In the genomic region with DNA sequence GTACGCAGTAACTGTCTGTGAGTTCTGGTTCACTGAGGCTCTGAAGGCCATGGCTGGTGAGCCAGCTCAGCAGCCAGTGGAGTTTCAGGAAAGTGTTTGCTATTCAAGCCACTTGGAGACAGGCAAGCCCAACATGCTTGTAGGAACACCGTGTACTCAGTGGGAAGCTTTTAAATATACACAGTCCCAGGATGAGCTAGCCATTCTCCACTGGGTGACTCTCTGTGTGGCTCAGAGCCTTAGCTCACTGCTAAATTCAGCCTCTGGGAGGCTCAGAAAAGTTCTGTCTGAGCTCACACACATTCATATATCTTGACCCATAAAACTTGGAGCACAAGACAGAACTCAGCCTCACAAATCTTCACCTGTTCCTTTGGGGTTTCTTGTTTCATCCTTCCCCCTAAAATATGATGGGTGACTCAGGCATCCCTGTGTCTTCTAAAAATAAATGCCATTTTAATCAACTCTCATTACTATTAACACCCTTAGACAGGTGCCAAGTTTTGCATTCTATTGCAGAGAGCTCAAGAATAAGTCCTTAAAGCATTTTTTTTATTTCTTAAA, we compare ENCODE assay signal across 28 mouse cellular contexts. TPM values are rescaled to one million over a fixed set of nuclear protein-coding genes. Genes with fewer than 3 reads are reported as not detected.
DNase-seq lines count a peak whose midpoint lies in the region; ATAC-seq and TF ChIP-seq lines count a peak whose summit lies in the region.
"Had no signal": no experiment of that assay in that cellular context is flagged by ENCODE, and none has a peak within 500 bp of the region (broad histone marks: within the 10 kb centered on the region; RNA-seq: fewer than 3 reads in every experiment).

No protein-coding gene starts in this region.

- no peaks in the 10 kb centered on the region for H3K4me1 ChIP-seq in lung, embryonic 16.5 days (replicated peaks; ENCODE audit: control insufficient read depth, insufficient read depth, low read length)
- H3K4me1 ChIP-seq in limb, embryonic 14.5 days (ENCODE audit: control insufficient read depth, insufficient read depth, low read length), result peaks cover 3% of the 10 kb centered on the region; the same call in 1 of the 2 replicates
- H3K4me1 ChIP-seq: embryonic facial prominence, embryonic 15.5 days; limb, embryonic 15.5 days; lung, embryonic 15.5 days; midbrain, embryonic 13.5 days; neural tube, embryonic 12.5 days had no signal

- TF ChIP-seq POLR2A in limb, embryonic 14.5 days (IDR thresholded peaks at IDR 0.05; ENCODE audit: borderline replicate concordance, extremely low read depth, insufficient read depth, insufficient read length), result no peak

- H3K27ac ChIP-seq in lung, embryonic 16.5 days (ENCODE audit: low read length), result no peak overlapping the region
- H3K27ac ChIP-seq in limb, embryonic 14.5 days (replicated peaks; ENCODE audit: low read depth, low read length), result no peak overlapping the region
- H3K27ac ChIP-seq: embryonic facial prominence, embryonic 15.5 days; hindbrain, postnatal 0 days; limb, embryonic 15.5 days; liver, embryonic 14.5 days; lung, embryonic 15.5 days; midbrain, embryonic 13.5 days; neural tube, embryonic 12.5 days had no signal

- no peak overlapping the region for H3K4me3 ChIP-seq in lung, embryonic 16.5 days (ENCODE audit: low read length)
- no peak overlapping the region for H3K4me3 ChIP-seq in limb, embryonic 14.5 days (replicated peaks; ENCODE audit: low read length)
- H3K4me3 ChIP-seq: embryonic facial prominence, embryonic 15.5 days; limb, embryonic 15.5 days; lung, embryonic 15.5 days; midbrain, embryonic 13.5 days; neural tube, embryonic 12.5 days had no signal

- H3K27me3 ChIP-seq in lung, embryonic 16.5 days (ENCODE audit: control insufficient read depth, insufficient read depth, low read depth, low read length), result no peaks in the 10 kb centered on the region
- no peaks in the 10 kb centered on the region for H3K27me3 ChIP-seq in limb, embryonic 14.5 days (ENCODE audit: control insufficient read depth, insufficient read depth, low read length)
- H3K27me3 ChIP-seq: embryonic facial prominence, embryonic 15.5 days; limb, embryonic 15.5 days; lung, embryonic 15.5 days; midbrain, embryonic 13.5 days; neural tube, embryonic 12.5 days had no signal

- no peak overlapping the region for H3K4me2 ChIP-seq in lung, embryonic 16.5 days (ENCODE audit: low read depth, low read length)
- no peak overlapping the region for H3K4me2 ChIP-seq in limb, embryonic 14.5 days (replicated peaks; ENCODE audit: low read depth, low read length, severe bottlenecking)
- H3K4me2 ChIP-seq: embryonic facial prominence, embryonic 15.5 days; limb, embryonic 15.5 days; lung, embryonic 15.5 days; midbrain, embryonic 13.5 days; neural tube, embryonic 12.5 days had no signal

- no peaks in the 10 kb centered on the region for H3K9me3 ChIP-seq in lung, embryonic 16.5 days (ENCODE audit: control insufficient read depth, low read length)
- H3K9me3 ChIP-seq in limb, embryonic 14.5 days (ENCODE audit: control insufficient read depth, low read length), result no peaks in the 10 kb centered on the region
- H3K9me3 ChIP-seq: embryonic facial prominence, embryonic 15.5 days; limb, embryonic 15.5 days; lung, embryonic 15.5 days; midbrain, embryonic 13.5 days; neural tube, embryonic 12.5 days had no signal

- DNase-seq in frontal cortex, postnatal 10 days (ENCODE audit: low spot score in 2 of 2), result no peak
- peak; percentile 15 for DNase-seq in heart, adult 8-10 months (ENCODE audit: low spot score)
- no peak for DNase-seq in heart, postnatal 4 days
- no peak for DNase-seq in lung, postnatal 36 days
- DNase-seq in limb, embryonic 14.5 days (ENCODE audit: low spot score), result no peak
- no peak for DNase-seq in kidney, postnatal 36 days
- DNase-seq: adrenal gland, postnatal 14 days; cerebellum, adult 8-10 months; cerebellum, postnatal 36 days; embryo, embryonic 11 days; kidney, postnatal 25 days; right cerebral cortex, adult 18-20 months; right cerebral cortex, postnatal 4 days; thymus, adult 2 months; thymus, postnatal 4 days had no signal

- WGBS in lung, embryonic 16.5 days, result 65% methylated on average over 2 of the region's 2 CpGs
- WGBS in limb, embryonic 14.5 days, result 94% methylated on average over 2 of the region's 2 CpGs

- H3K9ac ChIP-seq in lung, embryonic 16.5 days (ENCODE audit: low read length), result no peak overlapping the region
- no peak overlapping the region for H3K9ac ChIP-seq in limb, embryonic 14.5 days (ENCODE audit: low read depth, low read length, severe bottlenecking)
- H3K9ac ChIP-seq: embryonic facial prominence, embryonic 15.5 days; limb, embryonic 15.5 days; liver, embryonic 14.5 days; lung, embryonic 15.5 days; midbrain, embryonic 13.5 days; neural tube, embryonic 12.5 days had no signal

- H3K36me3 ChIP-seq in lung, embryonic 16.5 days (ENCODE audit: control insufficient read depth, insufficient read depth, low read length), result no peaks in the 10 kb centered on the region
- no peaks in the 10 kb centered on the region for H3K36me3 ChIP-seq in limb, embryonic 14.5 days (ENCODE audit: control insufficient read depth, insufficient read depth, low read length)
- H3K36me3 ChIP-seq: embryonic facial prominence, embryonic 15.5 days; limb, embryonic 15.5 days; lung, embryonic 15.5 days had no signal

- ATAC-seq in frontal cortex, adult (ENCODE audit: low TSS enrichment), result peak; percentile 75
- ATAC-seq in lung, embryonic 16.5 days (ENCODE audit: low read depth), result 0 out of 2 replicates have a peak, but pooled peaks have one; percentile 36
- peak; percentile 30; the same call in 1 of the 2 replicates for ATAC-seq in limb, embryonic 14.5 days (ENCODE audit: low FRiP score, low read depth)
- ATAC-seq: CD4-positive, CD25-positive, alpha-beta regulatory T cell, adult 4 months; forebrain, embryonic 14.5 days; hindbrain, postnatal 0 days; intestine, embryonic 16.5 days; midbrain, embryonic 13.5 days had no signal

RNA-seq across cellular contexts. Expression of a gene that starts 55.2 kb away (rescaled TPM):
- 10 to 100 TPM; 23.9 to 33.3 (median 28.1) TPM for total RNA-seq in heart, adult 8-10 months (2022)
- 100 to 1,000 TPM; 104 to 113 TPM for total RNA-seq in heart, postnatal 4 days (2021)
- 45.5 and 48.6 TPM in 2 replicates for polyA plus RNA-seq in lung, embryonic 16.5 days (2015; fragmentation: Nextera tagmentation; extraction: Ambion mirVana)
- 73.8 and 74.1 TPM in 2 replicates for polyA plus RNA-seq in limb, embryonic 14.5 days (2012; rRNA removed)
- polyA plus RNA-seq in limb, embryonic 14.5 days (2014; fragmentation: Nextera tagmentation; extraction: Ambion mirVana), result 75.3 and 81.6 TPM in 2 replicates
- total RNA-seq: megakaryocyte, adult 5-6 weeks had no signal
- polyA plus RNA-seq: CD4-positive, CD25-positive, alpha-beta regulatory T cell, adult 4 months had no signal
